Mouse (Mus musculus): ENCODE results near the gene Acot12. TPM values are rescaled to one million over a fixed set of nuclear protein-coding genes. Genes with fewer than 3 reads are reported as not detected.

The Acot12 gene
- total RNA-seq, 4 experiments from 2014 or later, result not detected

DNA sequence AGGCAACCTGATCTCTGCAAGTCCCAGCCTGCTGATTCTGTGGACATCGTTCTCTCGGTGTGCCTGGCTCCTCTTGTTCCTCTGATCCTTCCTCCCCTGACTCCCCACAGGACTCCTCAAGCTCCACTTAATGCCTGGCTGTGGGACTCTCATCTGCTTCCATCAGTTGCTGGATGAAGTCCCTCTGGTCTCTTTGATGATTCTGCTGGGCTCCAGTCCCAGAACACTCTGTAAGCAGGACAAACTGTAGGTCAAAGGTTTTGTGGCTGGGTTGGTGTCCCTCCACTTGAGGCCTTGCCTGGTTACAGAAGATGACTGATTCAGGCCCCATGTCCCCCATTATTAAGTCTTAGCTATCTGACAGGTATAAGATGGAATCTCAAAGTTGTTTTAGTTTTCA is 84.8 kb downstream of the Acot12 start:
- DNase-seq (ENCODE audit: low spot score), result peak; percentile 58

DNA sequence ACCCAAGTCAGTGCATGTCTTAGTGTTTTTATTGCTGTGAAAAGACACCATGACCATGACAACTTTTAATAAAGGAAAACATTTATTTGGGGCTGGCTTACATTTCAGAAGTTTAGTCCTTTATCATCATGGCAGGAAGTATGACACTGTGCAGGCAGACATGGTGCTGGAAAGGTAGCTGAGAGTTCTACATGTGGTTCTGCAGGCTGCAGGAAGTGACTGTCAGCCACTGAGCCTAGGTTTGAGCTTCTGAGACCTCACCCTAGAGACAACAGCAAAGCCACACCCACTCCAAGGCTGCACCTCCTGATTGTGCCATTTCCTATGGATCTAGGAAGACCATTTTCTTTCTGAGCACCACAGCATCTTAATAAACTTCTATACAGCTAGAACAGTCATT is 86.6 kb downstream of the Acot12 start:
- no peak for DNase-seq (ENCODE audit: low spot score)

Small RNAs within 50 kb of the gene (microRNA-seq; reads per million reads assigned to microRNA genes)
- gene Gm27656, result not detected

Other genes with a start within 250 kb of the Acot12 start
- gene Zcchc9, start 66.2 kb downstream of the Acot12 start, total RNA-seq (2022), result 10 to 100 TPM; 14.6 to 16.1 (median 15.6) TPM
- 1,000 to 10,000 TPM; 2,501 to 2,686 (median 2,598) TPM for gene Ckmt2, start 135.4 kb downstream of the Acot12 start, total RNA-seq (2022)

Data from heart, adult 8-10 months (tissue).